Mouse (Mus musculus): ENCODE measurements around the gene Chrd.

Chrd gene

GRCm38 (mm10) chr16:20733731-20734730 is 1.1 kb downstream of the Chrd start, which contains the start of gene Thpo:
Gene Thpo, minus strand, starts transcription at chr16:20734511.
- DNase-seq (ENCODE audit: low spot score), result no peak

- DNase-seq (ENCODE audit: low spot score), result no peak
Measured at GRCm38 (mm10) chr16:20735651-20736050, 2.7 kb downstream of the Chrd start.

- DNase-seq (ENCODE audit: low spot score), result no peak
Measured at GRCm38 (mm10) chr16:20736168-20736567, 3.2 kb downstream of the Chrd start.

GRCm38 (mm10) chr16:20736823-20737222 is 3.9 kb downstream of the Chrd start:
- DNase-seq (ENCODE audit: low spot score), result no peak

GRCm38 (mm10) chr16:20739845-20740244 is 6.9 kb downstream of the Chrd start:
- no peak for DNase-seq (ENCODE audit: low spot score)

GRCm38 (mm10) chr16:20746641-20747040 is 13.7 kb downstream of the Chrd start:
- no peak for DNase-seq (ENCODE audit: low spot score)

- DNase-seq (ENCODE audit: low spot score), result no peak
Measured at GRCm38 (mm10) chr16:20750518-20750917, 17.6 kb downstream of the Chrd start.

GRCm38 (mm10) chr16:20756052-20756451 is 23.1 kb downstream of the Chrd start:
- DNase-seq (ENCODE audit: low spot score), result no peak

- no peak for DNase-seq (ENCODE audit: low spot score)
Measured at GRCm38 (mm10) chr16:20757385-20757784, 24.5 kb downstream of the Chrd start.

GRCm38 (mm10) chr16:20761681-20762080 is 28.8 kb downstream of the Chrd start:
- no peak for DNase-seq (ENCODE audit: low spot score)

- DNase-seq (ENCODE audit: low spot score), result peak; percentile 43
Measured at GRCm38 (mm10) chr16:20765244-20765643, 32.3 kb downstream of the Chrd start.

GRCm38 (mm10) chr16:20775021-20775420 is 42.1 kb downstream of the Chrd start:
- DNase-seq (ENCODE audit: low spot score), result no peak

- no peak for DNase-seq (ENCODE audit: low spot score)
Measured at GRCm38 (mm10) chr16:20779846-20780245, 46.9 kb downstream of the Chrd start.

GRCm38 (mm10) chr16:20781101-20781630 is 48.2 kb downstream of the Chrd start:
- no peak for DNase-seq (ENCODE audit: low spot score)

- no peak for DNase-seq (ENCODE audit: low spot score)
Measured at GRCm38 (mm10) chr16:20783891-20784290, 51.0 kb downstream of the Chrd start.

- DNase-seq (ENCODE audit: low spot score), result no peak
Measured at GRCm38 (mm10) chr16:20784754-20785153, 51.8 kb downstream of the Chrd start.

GRCm38 (mm10) chr16:20786556-20786955 is 53.6 kb downstream of the Chrd start:
- no peak for DNase-seq (ENCODE audit: low spot score)

GRCm38 (mm10) chr16:20791803-20792202 is 58.9 kb downstream of the Chrd start:
- no peak for DNase-seq (ENCODE audit: low spot score)
